In the genomic region with DNA sequence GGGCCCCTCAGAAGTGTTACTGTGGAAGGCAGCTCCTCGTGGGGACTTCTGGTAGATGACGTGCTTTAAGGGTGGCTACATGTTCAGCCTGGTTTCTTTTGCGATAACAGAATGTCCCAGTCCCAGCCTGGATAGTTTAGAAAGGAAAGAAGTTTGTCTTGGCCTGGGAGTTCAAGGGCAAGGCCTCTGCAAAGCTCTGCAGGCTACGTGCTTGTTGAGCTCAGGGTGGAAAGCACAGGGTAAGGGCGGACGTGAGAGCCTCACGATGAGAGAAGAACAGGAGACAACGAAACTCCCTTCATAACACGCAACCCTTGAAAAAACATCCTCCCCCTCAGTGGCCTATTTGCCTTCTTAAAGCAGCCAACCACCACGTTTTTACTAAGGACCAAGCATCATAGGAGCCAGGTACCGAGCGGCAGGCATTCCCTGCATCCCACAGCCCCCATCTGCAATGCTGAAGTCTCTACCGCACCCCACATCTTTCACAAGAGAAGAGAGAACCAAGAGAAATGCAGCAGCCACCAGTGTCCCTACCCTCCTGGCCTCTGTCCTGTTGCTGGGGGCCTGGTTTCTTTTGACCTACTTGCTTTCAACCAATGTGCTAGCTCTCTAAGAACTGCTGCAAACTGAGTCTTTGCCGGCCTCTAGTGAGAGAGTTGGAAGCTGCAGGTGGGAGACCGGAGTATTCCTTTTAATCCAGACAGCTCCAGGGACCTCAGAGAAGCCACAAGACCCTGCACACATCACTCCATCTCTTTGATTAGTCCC, we compare ENCODE assay signal across 9 mouse cellular contexts. TPM values are rescaled to one million over a fixed set of nuclear protein-coding genes. Genes with fewer than 3 reads are reported as not detected.
DNase-seq lines count a peak whose midpoint lies in the region; ATAC-seq lines count a peak whose summit lies in the region.
"Had no signal": no experiment of that assay in that cellular context is flagged by ENCODE, and none has a peak within 500 bp of the region (broad histone marks: within the 10 kb centered on the region; RNA-seq: fewer than 3 reads in every experiment).

No protein-coding gene starts in this region.

- no peaks in the 10 kb centered on the region for H3K27me3 ChIP-seq in intestine, embryonic 15.5 days (replicated peaks)
- H3K27me3 ChIP-seq: embryonic facial prominence, embryonic 12.5 days; lung, embryonic 15.5 days had no signal

- H3K4me3 ChIP-seq in intestine, embryonic 15.5 days (replicated peaks): no peak overlapping the region
- H3K4me3 ChIP-seq: embryonic facial prominence, embryonic 12.5 days; lung, embryonic 15.5 days had no signal

- intact Hi-C loops in left cerebral cortex, postnatal 36 days (cut with DNase I): loop anchor here (5.0 kb wide), 1 partner anchor 45 kb away; no protein-coding TSS in a partner anchor

- peak; percentile 92 for ATAC-seq in frontal cortex, adult (ENCODE audit: low TSS enrichment)
- ATAC-seq in intestine, embryonic 15.5 days: peak; percentile 29; the same call in 1 of the 2 replicates
- no peak for ATAC-seq in megakaryocyte, adult 5-6 weeks (ENCODE audit: poor library complexity, severe bottlenecking)

- H3K27ac ChIP-seq in intestine, embryonic 15.5 days: no peak overlapping the region
- H3K27ac ChIP-seq: embryonic facial prominence, embryonic 12.5 days; lung, embryonic 15.5 days had no signal

- peak; percentile 75 for DNase-seq in MN1 (ENCODE audit: low spot score)
- peak; percentile 84 for DNase-seq in adrenal gland, postnatal 14 days
- DNase-seq in left cerebral cortex, postnatal 36 days (ENCODE audit: low spot score in 2 of 2): peak; percentile 19 to 38
- peak; percentile 48 for DNase-seq in right cerebral cortex, adult 18-20 months

- WGBS in intestine, embryonic 15.5 days: 69% methylated on average over 15 of the region's 15 CpGs

- H3K4me2 ChIP-seq in intestine, embryonic 15.5 days (replicated peaks): no peak overlapping the region
- H3K4me2 ChIP-seq: embryonic facial prominence, embryonic 12.5 days; lung, embryonic 15.5 days had no signal

- H3K9me3 ChIP-seq in intestine, embryonic 15.5 days: no peaks in the 10 kb centered on the region
- H3K9me3 ChIP-seq: embryonic facial prominence, embryonic 12.5 days; lung, embryonic 15.5 days had no signal

- H3K36me3 ChIP-seq in intestine, embryonic 15.5 days: no peaks in the 10 kb centered on the region
- H3K36me3 ChIP-seq: embryonic facial prominence, embryonic 12.5 days; lung, embryonic 15.5 days had no signal

- 0 out of 2 replicates have a peak, but pooled peaks cover 4% of the 10 kb centered on the region for H3K4me1 ChIP-seq in intestine, embryonic 15.5 days (replicated peaks)
- H3K4me1 ChIP-seq: embryonic facial prominence, embryonic 12.5 days; lung, embryonic 15.5 days had no signal

- H3K9ac ChIP-seq in intestine, embryonic 15.5 days: no peak overlapping the region
- H3K9ac ChIP-seq: embryonic facial prominence, embryonic 12.5 days; lung, embryonic 15.5 days had no signal

RNA-seq across cellular contexts. Expression of gene Efhd1, which starts 28.4 kb away (rescaled TPM):
- 245 and 250 TPM in 2 replicates for total RNA-seq in adrenal gland, postnatal 14 days (2021)
- polyA plus RNA-seq in intestine, embryonic 15.5 days (2015; fragmentation: Nextera tagmentation; extraction: Ambion mirVana): 0.08 and 0.57 TPM in 2 replicates
- total RNA-seq in left cerebral cortex, postnatal 36 days (2021): 10 to 100 TPM; 10.9 to 16.4 TPM
- 0.07 TPM in 1 of 2 replicates, not detected in the other for total RNA-seq in megakaryocyte, adult 5-6 weeks (2015)
- total RNA-seq in megakaryocyte, adult 5-6 weeks (2017): not detected in 2 replicates

RNA-seq across cellular contexts. Expression of gene Gigyf2, which starts 34.2 kb away (rescaled TPM):
- 81.4 and 83.4 TPM in 2 replicates for total RNA-seq in adrenal gland, postnatal 14 days (2021)
- 46.8 and 47.5 TPM in 2 replicates for polyA plus RNA-seq in intestine, embryonic 15.5 days (2015; fragmentation: Nextera tagmentation; extraction: Ambion mirVana)
- 100 to 1,000 TPM; 106 to 121 TPM for total RNA-seq in left cerebral cortex, postnatal 36 days (2021)
- total RNA-seq in megakaryocyte, adult 5-6 weeks (2015): 38.6 and 39.0 TPM in 2 replicates
- 87.4 and 90.8 TPM in 2 replicates for total RNA-seq in megakaryocyte, adult 5-6 weeks (2017)

Comparison
In these comparisons a context has a peak if more than half of its experiments do, and no peak if none do; other contexts are left out.
1. DNase-seq: peak in every context shown above with its lines; median percentile 84 in adrenal gland, postnatal 14 days; 75 in MN1; 48 in right cerebral cortex, adult 18-20 months; 28 in left cerebral cortex, postnatal 36 days.
2. RNA of gene Efhd1, which starts 28.4 kb away (total RNA-seq): 245 to 250 TPM in adrenal gland, postnatal 14 days; 10.9 to 16.4 TPM in left cerebral cortex, postnatal 36 days and 0.07 TPM in megakaryocyte, adult 5-6 weeks; every median in the first group is over 10 times any median in the second.